Mouse (Mus musculus): ENCODE data around the gene E2f4. TPM values are rescaled to one million over a fixed set of nuclear protein-coding genes. Genes with fewer than 3 reads are reported as not detected.

The E2f4 gene
- polyA plus RNA-seq, 1 experiment from 2014 or later = 81.9 TPM

DNA sequence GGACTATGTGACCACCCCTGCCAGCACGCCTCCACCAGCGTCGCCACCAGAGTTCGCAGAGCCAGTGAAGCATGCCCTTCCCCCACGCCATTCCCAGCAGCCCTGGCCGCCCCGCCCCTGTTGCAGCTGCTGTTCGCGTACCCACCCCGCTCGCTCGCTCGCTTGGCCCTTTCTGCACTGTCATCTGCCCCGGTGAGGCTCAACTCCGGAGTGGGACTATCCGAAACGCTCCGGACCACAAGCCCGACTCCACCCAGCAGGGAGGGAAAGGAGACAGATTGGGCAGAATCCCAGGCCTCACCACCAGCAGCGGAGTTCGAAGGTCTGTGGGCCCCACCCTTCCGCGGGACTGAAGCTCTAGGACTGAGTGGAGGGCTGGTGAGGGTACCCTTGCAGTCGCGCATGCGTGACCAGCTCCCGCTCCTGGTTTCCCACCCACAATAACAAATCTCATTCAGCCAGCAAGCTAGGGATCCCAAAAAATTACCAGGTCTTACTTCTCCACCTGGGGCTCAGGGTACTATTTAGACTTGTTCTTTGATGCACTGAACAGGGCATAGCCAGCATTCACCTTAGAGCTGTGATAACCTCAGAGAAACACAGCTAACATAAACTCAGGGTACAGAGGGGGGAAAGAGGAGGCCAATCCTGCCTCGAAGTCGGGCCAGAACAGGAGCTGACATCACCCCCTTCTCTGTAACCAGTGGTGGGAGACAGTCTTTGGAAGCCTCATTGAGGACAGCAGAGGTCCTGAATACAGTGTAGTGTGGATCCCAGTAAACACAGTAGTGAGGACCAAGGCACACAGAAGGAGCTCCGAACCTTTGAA, 21.0 kb upstream of the E2f4 start:
- Histone ChIP-seq H3K27ac (ENCODE audit: low read depth, low read length) (no peak overlapping the region), H3K4me2 (peak overlapping the region; percentile 81), H3K9me3 (replicated peaks; ENCODE audit: control insufficient read depth, low read length) (no peaks in the 10 kb centered on the region), H3K9ac (ENCODE audit: low read depth, low read length) (peak overlapping the region; percentile 57; the same call in 1 of the 2 replicates), H3K27me3 (ENCODE audit: control insufficient read depth, insufficient read depth, low read length) (peaks cover 86% of the 10 kb centered on the region), H3K4me3 (ENCODE audit: low read depth, low read length) (peak overlapping the region; percentile 41), H3K4me1 (ENCODE audit: control insufficient read depth, insufficient read depth, low read length) (peaks cover 11% of the 10 kb centered on the region), H3K36me3 (ENCODE audit: control insufficient read depth, insufficient read depth, low read length) (no peaks in the 10 kb centered on the region)
- WGBS (ENCODE audit: insufficient replicate concordance) = 5% methylated on average over 29 of the region's 30 CpGs
- peak; percentile 62; the same call in 1 of the 2 replicates for ATAC-seq (replicated peaks; ENCODE audit: insufficient number of reproducible peaks, low FRiP score, low TSS enrichment)

DNA sequence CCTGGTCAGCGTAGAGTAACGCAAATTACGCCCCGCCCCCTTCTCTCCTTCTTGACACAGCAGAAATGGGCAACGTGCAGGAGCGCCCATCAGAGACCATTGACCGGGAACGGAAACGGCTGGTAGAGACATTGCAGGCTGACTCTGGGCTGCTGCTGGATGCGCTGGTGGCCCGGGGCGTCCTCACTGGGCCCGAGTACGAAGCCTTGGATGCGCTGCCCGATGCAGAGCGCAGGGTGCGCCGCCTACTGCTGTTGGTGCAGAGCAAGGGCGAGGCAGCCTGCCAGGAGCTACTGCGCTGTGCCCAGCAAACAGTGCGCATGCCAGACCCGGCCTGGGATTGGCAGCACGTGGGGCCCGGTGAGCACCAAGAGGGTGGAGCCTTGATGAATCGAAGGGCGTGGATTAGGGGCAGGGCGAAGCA, 18.5 kb upstream of the E2f4 start:
- Histone ChIP-seq H3K4me3 (ENCODE audit: low read depth, low read length) (peak overlapping the region; percentile 22), H3K4me1 (ENCODE audit: control insufficient read depth, insufficient read depth, low read length) (peaks cover 11% of the 10 kb centered on the region), H3K4me2 (peak overlapping the region; percentile 59), H3K9ac (ENCODE audit: low read depth, low read length) (0 out of 2 replicates have a peak overlapping the region, but pooled peaks have one; percentile 34), H3K27ac (ENCODE audit: low read depth, low read length) (no peak overlapping the region), H3K27me3 (ENCODE audit: control insufficient read depth, insufficient read depth, low read length) (peaks cover 72% of the 10 kb centered on the region), H3K9me3 (replicated peaks; ENCODE audit: control insufficient read depth, low read length) (no peaks in the 10 kb centered on the region), H3K36me3 (ENCODE audit: control insufficient read depth, insufficient read depth, low read length) (no peaks in the 10 kb centered on the region)
- ATAC-seq (replicated peaks; ENCODE audit: insufficient number of reproducible peaks, low FRiP score, low TSS enrichment) = no peak
- WGBS (ENCODE audit: insufficient replicate concordance) = 3% methylated on average over 28 of the region's 28 CpGs

DNA sequence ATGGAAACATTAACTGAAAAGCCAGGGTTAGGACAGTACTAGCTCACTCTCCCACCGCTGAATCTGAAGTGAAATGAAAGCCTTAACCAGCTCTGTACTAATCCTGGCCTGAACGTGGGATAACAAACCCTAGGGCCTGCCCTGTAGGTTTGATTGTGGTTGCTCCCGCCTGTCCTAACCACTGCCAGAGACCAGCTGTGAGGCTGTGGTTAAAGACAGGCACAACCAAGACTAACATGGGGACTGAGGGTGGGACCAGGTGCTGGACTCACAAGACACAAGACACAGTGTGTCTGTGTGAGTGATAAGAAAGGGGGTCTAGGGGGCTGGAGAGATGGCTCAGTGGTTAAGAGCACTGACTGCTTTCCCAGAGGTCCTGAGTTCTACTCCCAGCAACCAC, 16.9 kb upstream of the E2f4 start:
- Histone ChIP-seq H3K4me2 (no peak overlapping the region), H3K4me3 (ENCODE audit: low read depth, low read length) (no peak overlapping the region), H3K4me1 (ENCODE audit: control insufficient read depth, insufficient read depth, low read length) (peaks cover 10% of the 10 kb centered on the region), H3K27ac (ENCODE audit: low read depth, low read length) (no peak overlapping the region), H3K36me3 (ENCODE audit: control insufficient read depth, insufficient read depth, low read length) (no peaks in the 10 kb centered on the region; the same call in 1 of the 2 replicates), H3K9me3 (replicated peaks; ENCODE audit: control insufficient read depth, low read length) (no peaks in the 10 kb centered on the region), H3K9ac (ENCODE audit: low read depth, low read length) (no peak overlapping the region), H3K27me3 (ENCODE audit: control insufficient read depth, insufficient read depth, low read length) (peaks cover 55% of the 10 kb centered on the region)
- 73% methylated on average over 3 of the region's 3 CpGs for WGBS (ENCODE audit: insufficient replicate concordance)
- no peak for ATAC-seq (replicated peaks; ENCODE audit: insufficient number of reproducible peaks, low FRiP score, low TSS enrichment)

DNA sequence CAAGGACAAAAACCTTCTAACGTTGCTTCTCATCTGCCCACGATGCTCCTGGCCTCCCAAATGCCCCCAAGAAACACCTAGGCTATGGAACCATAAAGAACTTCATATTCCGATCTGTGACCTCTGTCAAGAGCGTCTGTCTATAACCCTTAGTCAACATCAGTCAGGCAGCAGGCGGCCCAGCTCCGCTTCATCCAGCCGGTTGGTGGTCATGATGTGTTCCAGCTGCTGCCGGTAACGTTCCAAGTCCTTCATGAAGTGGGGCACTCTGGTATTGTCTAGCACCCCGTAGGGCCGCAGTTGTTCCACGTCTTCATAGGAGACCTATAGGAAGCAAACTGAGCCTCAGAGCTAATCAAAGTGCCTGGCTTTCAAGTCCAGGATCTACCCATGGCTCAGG, 15.6 kb upstream of the E2f4 start:
- Histone ChIP-seq H3K4me2 (no peak overlapping the region), H3K4me3 (ENCODE audit: low read depth, low read length) (no peak overlapping the region), H3K9me3 (replicated peaks; ENCODE audit: control insufficient read depth, low read length) (no peaks in the 10 kb centered on the region), H3K9ac (ENCODE audit: low read depth, low read length) (no peak overlapping the region), H3K4me1 (ENCODE audit: control insufficient read depth, insufficient read depth, low read length) (peaks cover 6% of the 10 kb centered on the region), H3K27me3 (ENCODE audit: control insufficient read depth, insufficient read depth, low read length) (peaks cover 43% of the 10 kb centered on the region), H3K27ac (ENCODE audit: low read depth, low read length) (no peak overlapping the region), H3K36me3 (ENCODE audit: control insufficient read depth, insufficient read depth, low read length) (no peaks in the 10 kb centered on the region; the same call in 1 of the 2 replicates)
- WGBS (ENCODE audit: insufficient replicate concordance) = 84% methylated on average over 12 of the region's 12 CpGs
- no peak for ATAC-seq (replicated peaks; ENCODE audit: insufficient number of reproducible peaks, low FRiP score, low TSS enrichment)

DNA sequence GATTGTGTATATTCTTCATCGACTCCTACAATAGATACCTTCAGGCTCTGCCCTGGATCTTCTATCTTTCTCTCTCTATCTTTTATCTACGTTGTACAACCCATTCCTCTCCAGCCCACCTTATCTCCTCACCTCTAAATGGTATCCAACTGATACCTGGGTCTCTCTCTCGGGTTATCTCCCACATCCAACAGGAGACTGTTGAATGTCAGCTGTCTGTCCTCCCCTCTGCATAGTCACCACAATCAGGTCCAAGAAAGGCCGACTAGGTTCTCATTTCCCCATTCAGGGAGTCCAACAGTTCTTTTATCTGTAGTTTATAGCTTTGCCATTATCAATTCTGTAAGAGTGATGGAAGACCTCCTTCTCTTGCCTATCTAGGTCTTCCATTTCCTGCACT, 15.2 kb upstream of the E2f4 start:
- Histone ChIP-seq H3K4me1 (ENCODE audit: control insufficient read depth, insufficient read depth, low read length) (peaks cover 6% of the 10 kb centered on the region), H3K36me3 (ENCODE audit: control insufficient read depth, insufficient read depth, low read length) (no peaks in the 10 kb centered on the region; the same call in 1 of the 2 replicates), H3K9ac (ENCODE audit: low read depth, low read length) (no peak overlapping the region), H3K9me3 (replicated peaks; ENCODE audit: control insufficient read depth, low read length) (no peaks in the 10 kb centered on the region), H3K27ac (ENCODE audit: low read depth, low read length) (no peak overlapping the region), H3K4me2 (no peak overlapping the region), H3K4me3 (ENCODE audit: low read depth, low read length) (no peak overlapping the region), H3K27me3 (ENCODE audit: control insufficient read depth, insufficient read depth, low read length) (peaks cover 39% of the 10 kb centered on the region)
- ATAC-seq (replicated peaks; ENCODE audit: insufficient number of reproducible peaks, low FRiP score, low TSS enrichment) = no peak
- WGBS (ENCODE audit: insufficient replicate concordance) = 61% methylated on average over 4 of the region's 4 CpGs

DNA sequence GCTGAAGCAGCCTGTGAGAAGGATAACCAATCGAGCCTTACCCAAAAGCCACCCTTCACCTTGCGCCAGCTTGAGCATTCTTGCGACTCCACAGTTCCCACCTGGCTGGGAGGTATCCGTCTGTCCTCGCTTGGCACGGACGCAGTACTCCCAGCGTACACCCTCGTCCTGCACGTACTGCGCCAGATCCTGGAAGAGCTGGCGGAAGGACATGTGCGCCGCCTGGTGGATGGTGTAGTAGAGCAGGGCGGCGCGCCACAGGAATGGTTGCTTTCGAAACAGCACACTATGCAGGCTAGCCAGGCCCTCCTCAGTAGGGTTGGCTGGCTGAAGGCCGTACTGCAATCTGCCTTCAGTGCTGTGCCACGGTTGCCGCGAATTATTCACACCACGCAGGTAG, 14.4 kb upstream of the E2f4 start:
- 26% methylated on average over 23 of the region's 23 CpGs for WGBS (ENCODE audit: insufficient replicate concordance)
- H3K9me3 ChIP-seq (replicated peaks; ENCODE audit: control insufficient read depth, low read length) = no peaks in the 10 kb centered on the region
- H3K4me2 ChIP-seq = no peak overlapping the region
- ATAC-seq (replicated peaks; ENCODE audit: insufficient number of reproducible peaks, low FRiP score, low TSS enrichment) = 0 out of 2 replicates have a peak, but pooled peaks have one; percentile 28
- peaks cover 6% of the 10 kb centered on the region for H3K4me1 ChIP-seq (ENCODE audit: control insufficient read depth, insufficient read depth, low read length)
- H3K9ac ChIP-seq (ENCODE audit: low read depth, low read length) = no peak overlapping the region
- peaks cover 30% of the 10 kb centered on the region for H3K27me3 ChIP-seq (ENCODE audit: control insufficient read depth, insufficient read depth, low read length)
- H3K4me3 ChIP-seq (ENCODE audit: low read depth, low read length) = no peak overlapping the region
- H3K36me3 ChIP-seq (ENCODE audit: control insufficient read depth, insufficient read depth, low read length) = no peaks in the 10 kb centered on the region; the same call in 1 of the 2 replicates
- no peak overlapping the region for H3K27ac ChIP-seq (ENCODE audit: low read depth, low read length)

DNA sequence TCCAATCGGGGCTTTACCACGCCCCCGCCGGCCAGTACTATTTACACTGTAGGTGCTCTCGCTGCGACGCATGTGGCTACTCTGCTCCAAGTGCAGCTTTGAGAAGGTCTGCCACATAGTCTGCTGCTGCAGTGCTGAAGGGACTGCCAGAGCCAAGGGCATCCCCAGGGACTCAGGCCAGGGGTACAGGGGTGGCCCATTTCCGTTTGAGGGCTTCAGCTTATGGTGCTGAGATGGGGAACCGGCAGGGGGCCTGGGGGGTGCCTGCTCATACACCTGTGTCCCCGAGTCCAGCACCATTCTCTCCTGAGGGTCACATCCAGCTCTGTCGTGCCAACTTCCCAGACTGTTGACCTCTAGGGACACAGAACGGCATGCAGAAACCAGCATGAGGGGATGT, 11.9 kb upstream of the E2f4 start:
- H3K4me3 ChIP-seq (ENCODE audit: low read depth, low read length) = no peak overlapping the region
- H3K27me3 ChIP-seq (ENCODE audit: control insufficient read depth, insufficient read depth, low read length) = peaks cover 21% of the 10 kb centered on the region
- no peak overlapping the region for H3K27ac ChIP-seq (ENCODE audit: low read depth, low read length)
- H3K36me3 ChIP-seq (ENCODE audit: control insufficient read depth, insufficient read depth, low read length) = no peaks in the 10 kb centered on the region; the same call in 1 of the 2 replicates
- peaks cover 16% of the 10 kb centered on the region for H3K4me1 ChIP-seq (ENCODE audit: control insufficient read depth, insufficient read depth, low read length)
- ATAC-seq (replicated peaks; ENCODE audit: insufficient number of reproducible peaks, low FRiP score, low TSS enrichment) = no peak
- H3K9me3 ChIP-seq (replicated peaks; ENCODE audit: control insufficient read depth, low read length) = no peaks in the 10 kb centered on the region
- no peak overlapping the region for H3K9ac ChIP-seq (ENCODE audit: low read depth, low read length)
- 50% methylated on average over 12 of the region's 12 CpGs for WGBS (ENCODE audit: insufficient replicate concordance)
- no peak overlapping the region for H3K4me2 ChIP-seq

DNA sequence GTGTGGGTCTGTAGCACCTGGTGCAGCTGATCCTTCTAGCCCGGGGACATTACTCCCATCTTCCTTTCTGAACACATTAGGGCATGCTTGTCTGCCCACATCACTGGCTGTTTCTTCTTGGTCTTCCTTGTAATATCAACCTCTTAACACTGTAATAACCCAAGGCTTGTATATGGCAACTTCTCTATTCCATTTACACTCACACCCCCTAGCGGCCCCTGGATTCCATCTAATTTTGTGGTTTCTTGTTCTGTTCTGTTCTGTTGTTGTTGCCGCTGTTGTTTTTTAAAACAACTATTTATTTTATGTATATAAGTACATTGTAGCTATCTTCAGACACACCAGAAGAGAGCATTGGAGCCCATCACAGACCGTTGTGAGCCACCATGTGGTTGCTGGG, 10.6 kb upstream of the E2f4 start:
- H3K27me3 ChIP-seq (ENCODE audit: control insufficient read depth, insufficient read depth, low read length) = peaks cover 18% of the 10 kb centered on the region
- no peak overlapping the region for H3K9ac ChIP-seq (ENCODE audit: low read depth, low read length)
- no peak overlapping the region for H3K4me3 ChIP-seq (ENCODE audit: low read depth, low read length)
- H3K4me2 ChIP-seq = no peak overlapping the region
- H3K9me3 ChIP-seq (replicated peaks; ENCODE audit: control insufficient read depth, low read length) = no peaks in the 10 kb centered on the region
- peaks cover 20% of the 10 kb centered on the region for H3K4me1 ChIP-seq (ENCODE audit: control insufficient read depth, insufficient read depth, low read length)
- no peak for ATAC-seq (replicated peaks; ENCODE audit: insufficient number of reproducible peaks, low FRiP score, low TSS enrichment)
- no peaks in the 10 kb centered on the region; the same call in 1 of the 2 replicates for H3K36me3 ChIP-seq (ENCODE audit: control insufficient read depth, insufficient read depth, low read length)
- H3K27ac ChIP-seq (ENCODE audit: low read depth, low read length) = no peak overlapping the region
- 85% methylated on average over 4 of the region's 4 CpGs for WGBS (ENCODE audit: insufficient replicate concordance)
